Mouse (Mus musculus) megakaryocyte, embryonic 14.5 days (primary cell): ENCODE data around the gene Adh4.

Experiments used
- FLI1 ChIP-seq: IDR thresholded peaks from 2 replicates; pipeline ENCODE4 v1.6.1; 2012; ENCODE audit warnings: low read length, inconsistent platforms, mixed read lengths
- GATA1 ChIP-seq: IDR thresholded peaks from 3 replicates; pipeline ENCODE4 v1.6.1; 2012; ENCODE audit warnings: mixed read lengths, low read length, inconsistent platforms, borderline replicate concordance

DNA sequence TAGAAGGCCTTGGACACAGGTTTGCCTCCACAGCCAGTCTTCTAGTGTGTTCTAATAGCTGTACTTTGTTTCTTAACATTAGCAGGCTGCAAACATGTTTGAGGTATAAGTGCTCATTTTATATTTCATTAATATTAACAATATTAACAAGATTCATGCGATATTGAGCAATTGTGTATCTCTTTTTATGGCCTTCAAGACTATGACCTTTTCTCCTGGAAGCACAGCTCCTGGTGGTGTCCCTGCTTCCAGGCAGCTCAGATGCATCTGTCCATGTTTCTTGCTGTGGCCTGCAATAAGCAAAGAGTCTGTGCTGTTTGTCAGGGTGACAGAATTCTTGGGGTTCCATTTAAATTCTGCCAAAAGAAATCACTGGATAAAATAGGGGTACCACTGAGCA lies 5.7 kb upstream of the Adh4 start:
- TF ChIP-seq GATA1 = no peak
- no peak for TF ChIP-seq FLI1
